Mouse (Mus musculus) lung, postnatal 10 days (tissue): ENCODE results near the gene Macrod2.

Experiments
- DNase-seq: peaks from one replicate; pipeline ENCODE4 v3.0.0; 2021

The Macrod2 gene

GRCm38 (mm10) chr2:141117579-141117978 is 722.5 kb downstream of the Macrod2 start:
- peak; percentile 7 for DNase-seq

- DNase-seq = no peak
Measured at GRCm38 (mm10) chr2:141123875-141124274, 728.8 kb downstream of the Macrod2 start.

- no peak for DNase-seq
Measured at GRCm38 (mm10) chr2:141125638-141126037, 730.5 kb downstream of the Macrod2 start.

GRCm38 (mm10) chr2:141142266-141142665 is 747.2 kb downstream of the Macrod2 start:
- no peak for DNase-seq

GRCm38 (mm10) chr2:141152011-141152772 is 757.1 kb downstream of the Macrod2 start:
- DNase-seq = no peak

GRCm38 (mm10) chr2:141155972-141156371 is 760.9 kb downstream of the Macrod2 start:
- DNase-seq = no peak

- DNase-seq = no peak
Measured at GRCm38 (mm10) chr2:141156979-141157593, 762.0 kb downstream of the Macrod2 start.

GRCm38 (mm10) chr2:141158161-141158560 is 763.1 kb downstream of the Macrod2 start:
- DNase-seq = no peak

GRCm38 (mm10) chr2:141163918-141164317 is 768.8 kb downstream of the Macrod2 start:
- no peak for DNase-seq

GRCm38 (mm10) chr2:141169586-141169985 is 774.5 kb downstream of the Macrod2 start:
- no peak for DNase-seq

GRCm38 (mm10) chr2:141173167-141173566 is 778.1 kb downstream of the Macrod2 start:
- no peak for DNase-seq

GRCm38 (mm10) chr2:141173607-141174006 is 778.5 kb downstream of the Macrod2 start:
- DNase-seq = no peak

- no peak for DNase-seq
Measured at GRCm38 (mm10) chr2:141180656-141181055, 785.5 kb downstream of the Macrod2 start.

GRCm38 (mm10) chr2:141182034-141182759 is 787.1 kb downstream of the Macrod2 start:
- no peak for DNase-seq

GRCm38 (mm10) chr2:141194476-141194875 is 799.4 kb downstream of the Macrod2 start:
- no peak for DNase-seq

GRCm38 (mm10) chr2:141200481-141200880 is 805.4 kb downstream of the Macrod2 start:
- DNase-seq = no peak

GRCm38 (mm10) chr2:141201303-141202014 is 806.4 kb downstream of the Macrod2 start:
- no peak for DNase-seq

- DNase-seq = no peak
Measured at GRCm38 (mm10) chr2:141202015-141202364, 806.9 kb downstream of the Macrod2 start.

GRCm38 (mm10) chr2:141211346-141211745 is 816.2 kb downstream of the Macrod2 start:
- no peak for DNase-seq

GRCm38 (mm10) chr2:141212291-141212690 is 817.2 kb downstream of the Macrod2 start:
- no peak for DNase-seq

GRCm38 (mm10) chr2:141217490-141217889 is 822.4 kb downstream of the Macrod2 start:
- DNase-seq = no peak

- DNase-seq = no peak
Measured at GRCm38 (mm10) chr2:141217925-141218324, 822.8 kb downstream of the Macrod2 start.

GRCm38 (mm10) chr2:141228809-141229208 is 833.7 kb downstream of the Macrod2 start:
- DNase-seq = no peak
